Mouse (Mus musculus) thymus, adult 2 months (tissue): ENCODE measurements around the gene D5Ertd579e.

Experiments
- CTCF ChIP-seq: fragments of 200-500 bp; IDR thresholded peaks from 2 replicates; pipeline ENCODE4 v1.5.1; 2012; ENCODE audit warnings: mild to moderate bottlenecking, control low read depth, low read length, moderate library complexity, borderline replicate concordance; ENCODE audit not compliant: control insufficient read depth, poor library complexity, insufficient read depth; ENCODE audit errors: extremely low read depth
- POLR2A ChIP-seq: fragments of 200-500 bp; IDR thresholded peaks from 2 replicates; pipeline ENCODE4 v1.6.1; 2012; ENCODE audit warnings: mild to moderate bottlenecking, low read length, control low read depth, moderate library complexity; ENCODE audit not compliant: control insufficient read depth, poor library complexity, insufficient read depth; ENCODE audit errors: extremely low read depth

DNA sequence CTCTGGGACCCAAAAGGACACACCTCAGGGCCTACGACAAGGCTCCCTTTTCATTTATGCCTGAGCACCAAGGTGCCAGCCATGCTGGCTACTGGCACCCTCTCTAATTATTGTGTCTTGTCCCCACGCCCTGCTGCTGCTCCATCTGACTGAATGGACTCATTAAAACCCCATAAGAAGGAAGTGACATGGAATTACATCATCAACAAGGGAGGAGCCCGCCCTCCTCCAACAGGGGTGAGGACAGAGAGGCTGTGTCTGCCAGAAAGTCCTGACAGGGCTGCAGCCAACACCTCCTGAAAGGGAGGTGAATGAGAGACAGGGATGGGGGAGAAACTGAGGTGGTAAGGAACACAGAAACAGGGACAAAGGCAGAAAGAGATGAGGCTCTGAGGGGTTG is 34.9 kb upstream of the D5Ertd579e start:
- no peak for TF ChIP-seq POLR2A
- TF ChIP-seq CTCF = no peak
